Mouse (Mus musculus) forebrain, embryonic 10.5 days (tissue): ENCODE data around the gene Gm47841. TPM values are rescaled to one million over a fixed set of nuclear protein-coding genes. Genes with fewer than 3 reads are reported as not detected.

ENCODE experiments used
- DNase-seq: peaks from one replicate; pipeline ENCODE4 v3.0.0-alpha.2; 2017; ENCODE audit warnings: low spot score; ENCODE audit errors: extremely low spot score
- H3K27ac ChIP-seq: fragments of 300-500 bp; sonication (generic); 2 replicates; pipeline ENCODE4 v1.5.1; 2016; ENCODE audit warnings: mild to moderate bottlenecking
- H3K27me3 ChIP-seq: fragments of 300-500 bp; sonication (generic); 2 replicates; pipeline ENCODE4 v1.6.1; 2016; ENCODE audit warnings: mild to moderate bottlenecking; ENCODE audit not compliant: poor library complexity, severe bottlenecking
- H3K36me3 ChIP-seq: fragments of 300-500 bp; sonication (generic); replicated peaks from 2 replicates; pipeline ENCODE4 v1.6.1; 2016; ENCODE audit warnings: mild to moderate bottlenecking, moderate library complexity
- H3K4me1 ChIP-seq: fragments of 300-500 bp; sonication (generic); 2 replicates; pipeline ENCODE4 v1.6.1; 2016
- H3K4me3 ChIP-seq: fragments of 300-500 bp; sonication (generic); 2 replicates; pipeline ENCODE4 v1.5.1; 2016; ENCODE audit warnings: mild to moderate bottlenecking, moderate library complexity
- H3K9me3 ChIP-seq: fragments of 300-500 bp; sonication (generic); 2 replicates; pipeline ENCODE4 v1.6.1; 2016; ENCODE audit warnings: mild to moderate bottlenecking, moderate library complexity
- WGBS: fragments of 180-500 bp; shearing (Covaris S2); methylation state at CpG from one replicate; pipeline ENCODE4 v1.1.7; 2016; 5-methylcytosine and 5-hydroxymethylcytosine counted together
- polyA plus RNA-seq: library from polyadenylated mRNA; unstranded; fragments of >200 nt; fragmentation: Nextera tagmentation; extraction: Ambion mirVana; gene quantifications from 2 replicates; pipeline ENCODE4 v1.2.1, GENCODE M21; 2016

Gm47841 gene
- polyA plus RNA-seq, result not detected in 2 replicates

DNA sequence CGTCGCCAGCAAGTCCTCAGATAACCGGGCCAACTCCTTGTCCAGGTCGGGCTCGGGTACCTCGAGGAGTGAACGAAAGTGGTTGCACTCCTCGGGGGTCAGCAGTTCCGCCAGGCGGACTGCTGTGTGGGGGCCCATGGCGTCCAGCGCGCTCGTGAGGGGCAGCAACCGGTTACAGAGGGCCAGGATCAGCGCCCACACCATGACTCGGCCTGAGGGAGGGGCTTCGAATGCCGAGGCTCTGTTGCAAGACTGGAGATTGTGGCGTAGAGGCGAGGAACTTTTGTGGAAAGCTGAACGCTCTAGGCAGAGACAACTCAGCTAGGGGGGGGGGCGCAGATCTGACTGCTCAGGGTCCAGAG, at the start of gene Gm47841:
TSS of gene Gm47841 (minus strand) at position 204 of the 362 bp plus-strand sequence.
- under 1% methylated on average over 22 of the region's 23 CpGs for WGBS
- H3K36me3 ChIP-seq, result peaks cover 23% of the 10 kb centered on the region
- peaks cover 96% of the 10 kb centered on the region for H3K27me3 ChIP-seq
- peaks cover 39% of the 10 kb centered on the region for H3K4me1 ChIP-seq
- DNase-seq, result no peak
- no peaks in the 10 kb centered on the region for H3K9me3 ChIP-seq
- peak within 1 kb of the TSS; percentile 79 for H3K27ac ChIP-seq
- H3K4me3 ChIP-seq, result peak within 1 kb of the TSS; percentile 54

DNA sequence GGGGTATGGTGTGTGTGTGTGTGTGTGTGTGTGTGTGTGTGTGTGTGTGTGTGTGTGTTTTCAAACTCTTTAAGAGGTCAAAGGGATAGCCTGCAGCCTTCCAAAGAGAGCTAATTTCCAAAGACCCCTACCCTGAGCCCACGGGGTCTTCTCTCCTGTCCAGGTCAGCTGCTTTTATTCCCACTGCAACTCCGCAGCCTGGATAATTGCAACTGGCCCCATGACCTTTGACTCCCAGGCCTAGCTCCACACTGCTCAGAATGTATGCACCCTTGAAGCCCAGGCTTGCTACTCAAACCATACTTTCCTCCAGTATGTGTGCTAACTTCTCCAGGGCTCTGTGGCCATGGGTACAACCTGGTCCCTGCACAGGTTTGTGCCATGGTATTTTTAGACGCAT, 48.2 kb upstream of the Gm47841 start:
- H3K4me3 ChIP-seq, result no peak overlapping the region
- 46% methylated on average over 3 of the region's 3 CpGs for WGBS
- H3K36me3 ChIP-seq, result no peaks in the 10 kb centered on the region
- no peak for DNase-seq
- H3K27me3 ChIP-seq, result peaks cover 91% of the 10 kb centered on the region
- H3K4me1 ChIP-seq, result peaks cover 79% of the 10 kb centered on the region
- no peaks in the 10 kb centered on the region for H3K9me3 ChIP-seq
- H3K27ac ChIP-seq, result peak overlapping the region; percentile 76

DNA sequence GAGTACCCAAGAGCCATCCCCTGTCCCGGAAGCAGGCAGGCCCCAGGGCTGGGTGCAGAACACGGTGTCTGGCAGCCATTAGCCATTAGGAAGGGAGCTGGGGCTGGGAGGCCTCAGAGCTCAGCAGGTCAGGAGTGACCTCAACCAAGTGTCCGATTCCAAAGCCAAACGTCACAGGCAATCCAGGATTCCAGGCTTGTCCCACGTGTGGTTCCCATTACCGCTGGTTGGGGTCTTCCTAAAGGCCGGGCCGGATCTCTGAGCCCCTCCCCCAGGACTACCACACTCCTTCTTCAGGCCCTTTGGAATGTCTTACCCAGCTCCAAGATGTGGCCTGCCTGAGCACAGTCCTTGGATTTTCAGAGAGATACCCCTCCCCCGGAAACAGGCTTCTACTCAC, 47.8 kb upstream of the Gm47841 start:
- Histone ChIP-seq H3K27me3 (peaks cover 90% of the 10 kb centered on the region), H3K27ac (peak overlapping the region; percentile 76)
- DNase-seq, result peak; percentile 57

DNA sequence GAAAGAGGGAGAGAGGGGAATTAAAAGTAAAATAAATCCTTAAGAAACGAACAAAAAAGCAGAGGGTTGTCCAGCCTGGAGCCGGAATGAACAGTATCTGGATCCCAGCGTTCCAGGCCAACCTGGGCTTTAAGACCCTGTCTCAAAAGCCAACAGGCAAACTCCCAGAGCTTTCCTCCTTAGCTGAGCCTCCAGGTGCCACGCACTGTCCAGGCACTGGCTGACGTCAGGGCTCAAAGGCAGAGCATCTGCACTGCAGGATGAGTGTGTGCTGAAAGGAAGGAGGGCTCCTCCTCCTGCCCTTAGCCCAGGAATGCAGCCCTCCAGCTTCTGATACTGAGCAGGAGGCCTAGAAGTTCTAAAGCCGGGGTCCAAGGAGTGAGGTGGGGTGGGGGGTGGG, 46.8 kb upstream of the Gm47841 start:
- no peaks in the 10 kb centered on the region for H3K36me3 ChIP-seq
- peaks cover 91% of the 10 kb centered on the region for H3K27me3 ChIP-seq
- H3K4me1 ChIP-seq, result peaks cover 76% of the 10 kb centered on the region
- H3K4me3 ChIP-seq, result no peak overlapping the region
- no peaks in the 10 kb centered on the region for H3K9me3 ChIP-seq
- no peak for DNase-seq
- 37% methylated on average over 6 of the region's 6 CpGs for WGBS
- peak overlapping the region; percentile 76 for H3K27ac ChIP-seq

More for the DNA sequence above, 47.8 kb upstream of the Gm47841 start:
- Histone ChIP-seq H3K4me1 (peaks cover 79% of the 10 kb centered on the region), H3K36me3 (no peaks in the 10 kb centered on the region), H3K4me3 (peak overlapping the region; percentile 1; the same call in 1 of the 2 replicates), H3K9me3 (no peaks in the 10 kb centered on the region)
- WGBS, result 54% methylated on average over 9 of the region's 9 CpGs

DNA sequence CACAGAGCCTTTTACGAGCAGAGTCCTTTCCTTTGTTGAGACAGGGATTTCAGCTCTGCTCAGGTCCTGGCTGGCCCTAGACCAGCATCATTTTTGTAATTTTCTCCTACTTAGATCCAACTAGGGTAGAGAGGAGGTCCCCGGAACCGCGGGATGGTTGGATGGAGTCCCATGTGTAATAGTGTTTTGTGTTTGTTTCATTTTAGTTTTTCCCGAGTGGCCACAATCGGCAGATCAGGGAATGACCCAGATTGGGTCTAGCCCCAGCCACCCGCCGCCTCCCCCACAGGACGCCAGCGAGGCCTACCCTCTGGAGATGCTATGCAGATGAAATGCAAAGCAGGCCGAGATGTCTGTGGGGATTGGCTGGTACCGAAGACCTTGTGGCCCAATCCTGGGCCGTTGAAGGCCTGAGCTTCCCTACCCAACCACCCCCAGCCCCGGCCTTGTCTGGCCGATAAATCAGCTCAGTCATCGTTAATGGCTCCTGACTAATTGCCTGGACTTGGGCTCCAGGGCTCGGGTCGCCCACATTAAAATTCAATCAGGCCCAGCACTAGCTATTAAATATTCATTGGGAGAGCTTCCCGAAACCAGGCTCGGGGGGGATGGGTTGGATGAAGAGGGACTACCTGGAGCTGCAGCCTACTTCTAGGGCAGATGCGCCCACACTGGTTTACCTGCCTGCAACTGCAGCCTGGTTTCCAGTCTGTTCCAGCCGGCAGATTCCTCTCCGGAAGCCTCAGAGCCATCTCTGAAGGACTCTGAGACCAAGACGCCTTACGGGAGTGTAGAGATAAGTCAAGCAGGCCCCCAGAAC, 45.8 kb upstream of the Gm47841 start:
- 7% methylated on average over 25 of the region's 25 CpGs for WGBS
- H3K4me1 ChIP-seq, result peaks cover 76% of the 10 kb centered on the region
- no peaks in the 10 kb centered on the region for H3K9me3 ChIP-seq
- H3K4me3 ChIP-seq, result peak overlapping the region; percentile 32
- peak overlapping the region; percentile 76 for H3K27ac ChIP-seq
- peak; percentile 73 for DNase-seq
- H3K36me3 ChIP-seq, result no peaks in the 10 kb centered on the region
- peaks cover 81% of the 10 kb centered on the region for H3K27me3 ChIP-seq

DNA sequence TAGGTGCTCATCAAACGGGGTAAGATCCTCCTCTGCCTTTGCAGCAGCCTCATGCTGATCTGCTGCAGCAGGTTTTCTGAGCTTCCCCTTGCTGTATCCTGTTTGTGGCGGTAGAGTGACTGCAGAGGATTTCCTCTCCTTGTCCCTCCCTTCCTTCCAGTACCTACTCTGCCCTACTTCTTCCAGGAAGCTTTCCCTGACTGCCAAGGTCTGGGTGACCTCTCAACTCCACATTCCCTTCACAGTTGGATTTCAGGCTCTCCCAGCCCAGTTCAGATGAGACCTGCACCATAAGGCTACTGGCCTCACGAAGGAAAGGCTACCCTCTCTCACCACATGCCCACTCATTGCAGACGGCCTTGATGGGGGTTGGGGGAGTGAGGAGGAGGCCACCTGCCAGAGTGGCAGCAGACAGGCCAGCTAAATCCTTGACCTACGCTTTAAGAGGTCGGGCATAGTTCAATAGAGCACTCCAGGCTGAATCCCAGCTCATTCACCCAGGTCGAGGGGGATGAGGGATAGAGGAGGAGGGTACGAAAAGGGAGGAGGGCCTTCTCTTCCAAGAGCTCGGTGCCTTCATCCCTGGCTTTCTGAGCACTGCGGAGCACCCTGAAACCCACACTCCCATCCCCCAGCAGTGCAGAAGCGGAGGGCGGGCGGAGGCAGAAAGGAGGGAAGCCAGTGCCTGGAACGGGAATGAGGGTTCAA, 45.1 kb upstream of the Gm47841 start:
- DNase-seq, result peak; percentile 45
- no peaks in the 10 kb centered on the region for H3K36me3 ChIP-seq

DNA sequence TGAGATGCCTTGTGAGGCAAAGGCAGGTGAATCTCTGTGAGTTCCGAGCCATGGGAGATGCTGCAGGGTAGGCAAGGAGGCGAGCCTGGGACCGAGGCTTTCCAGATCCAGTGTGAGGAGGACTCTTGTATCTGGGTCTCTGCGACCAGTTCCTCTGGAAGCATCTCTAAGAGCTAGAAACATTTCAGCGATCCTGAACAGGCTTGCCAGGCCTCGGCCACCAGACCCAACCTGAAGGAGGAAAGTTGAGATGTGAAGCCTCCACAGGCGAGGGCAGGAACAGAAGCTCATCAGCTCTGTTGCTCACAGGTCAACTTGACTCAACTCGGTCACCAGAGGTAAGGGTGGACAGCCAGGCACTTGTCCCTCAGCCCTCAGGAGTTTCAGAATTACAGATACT, 44.4 kb upstream of the Gm47841 start:
- H3K4me1 ChIP-seq, result peaks cover 62% of the 10 kb centered on the region

More for the DNA sequence above, 45.1 kb upstream of the Gm47841 start:
- H3K27ac ChIP-seq, result peak overlapping the region; percentile 76
- 12% methylated on average over 14 of the region's 14 CpGs for WGBS
- H3K9me3 ChIP-seq, result no peaks in the 10 kb centered on the region
- H3K27me3 ChIP-seq, result peaks cover 74% of the 10 kb centered on the region
- peaks cover 69% of the 10 kb centered on the region for H3K4me1 ChIP-seq
- peak overlapping the region; percentile 32 for H3K4me3 ChIP-seq

DNA sequence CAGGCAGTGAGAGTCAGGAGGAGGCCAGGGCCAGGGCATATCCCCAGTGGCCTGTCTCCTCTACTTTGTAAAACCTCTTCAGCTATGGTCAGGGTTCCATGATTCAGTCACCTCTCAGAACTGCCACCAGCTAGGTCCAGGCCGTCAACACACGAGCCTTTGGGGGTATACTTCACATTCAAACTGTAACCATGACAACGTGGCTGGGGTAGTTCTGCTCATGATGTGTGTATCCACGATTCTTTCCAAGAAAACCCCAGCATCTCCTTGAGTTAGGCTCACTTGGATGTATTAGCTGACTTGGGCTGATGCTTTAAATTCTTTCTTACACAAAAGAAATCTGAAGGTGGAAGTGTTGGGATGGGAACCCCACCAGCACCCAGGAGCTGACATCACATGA, 41.1 kb upstream of the Gm47841 start:
- H3K27ac ChIP-seq, result no peak overlapping the region
- peaks cover 37% of the 10 kb centered on the region for H3K27me3 ChIP-seq
- H3K36me3 ChIP-seq, result no peaks in the 10 kb centered on the region
- no peak for DNase-seq
- WGBS, result 75% methylated on average over 4 of the region's 4 CpGs
- H3K4me3 ChIP-seq, result no peak overlapping the region
- no peaks in the 10 kb centered on the region for H3K9me3 ChIP-seq
- H3K4me1 ChIP-seq, result peaks cover 41% of the 10 kb centered on the region

More for the DNA sequence above, 44.4 kb upstream of the Gm47841 start:
- Histone ChIP-seq H3K4me3 (no peak overlapping the region), H3K27ac (peak overlapping the region; percentile 76), H3K36me3 (no peaks in the 10 kb centered on the region), H3K27me3 (peaks cover 66% of the 10 kb centered on the region), H3K9me3 (no peaks in the 10 kb centered on the region)
- 93% methylated on average over 8 of the region's 8 CpGs for WGBS
- DNase-seq, result no peak

DNA sequence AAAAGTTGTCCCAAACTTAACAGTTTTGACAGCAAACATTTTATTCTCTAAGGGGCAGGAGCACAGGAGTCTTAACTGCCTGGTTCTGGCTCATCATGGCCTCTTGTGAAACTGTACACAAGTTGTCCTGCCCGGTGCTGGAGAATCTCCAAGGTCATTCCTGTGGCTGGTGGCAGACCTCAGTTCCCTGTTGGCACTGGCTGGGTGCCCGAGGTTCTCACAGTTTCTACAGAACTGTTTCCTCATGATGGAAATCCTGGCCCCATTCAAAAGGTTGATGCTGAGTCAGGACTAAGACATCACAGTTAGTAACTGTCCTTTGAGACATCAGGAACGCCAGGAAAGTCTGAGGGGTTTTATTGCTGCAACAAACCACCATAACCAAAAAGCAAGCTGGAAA, 39.8 kb upstream of the Gm47841 start:
- H3K27me3 ChIP-seq, result peaks cover 30% of the 10 kb centered on the region
- no peaks in the 10 kb centered on the region for H3K36me3 ChIP-seq
- peaks cover 38% of the 10 kb centered on the region for H3K4me1 ChIP-seq
- no peak overlapping the region for H3K4me3 ChIP-seq
- H3K9me3 ChIP-seq, result no peaks in the 10 kb centered on the region
- no peak overlapping the region for H3K27ac ChIP-seq
- no peak for DNase-seq
- 85% methylated on average over 3 of the region's 3 CpGs for WGBS

DNA sequence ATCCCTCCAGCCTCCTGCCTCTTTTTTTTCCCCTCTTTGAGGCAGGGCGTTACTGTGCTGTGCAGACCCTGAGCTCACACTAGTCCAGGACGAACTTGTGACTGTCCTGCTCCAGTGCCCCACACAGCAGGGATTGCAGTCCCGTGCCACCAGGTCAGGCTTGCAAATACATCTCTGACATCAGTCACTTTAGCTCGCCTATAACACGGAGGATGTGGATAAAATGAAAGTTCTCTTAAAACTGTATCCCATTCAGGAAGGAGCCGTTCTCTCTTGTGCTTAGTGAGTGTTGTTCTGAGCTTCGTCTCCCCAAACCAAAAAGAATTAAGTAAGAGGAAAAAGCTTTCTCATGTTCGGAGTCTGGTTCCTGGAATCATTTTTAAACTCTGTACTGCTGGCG, 39.3 kb upstream of the Gm47841 start:
- no peaks in the 10 kb centered on the region for H3K9me3 ChIP-seq
- 77% methylated on average over 9 of the region's 9 CpGs for WGBS
- no peak for DNase-seq
- H3K27ac ChIP-seq, result no peak overlapping the region
- no peak overlapping the region for H3K4me3 ChIP-seq
- peaks cover 26% of the 10 kb centered on the region for H3K27me3 ChIP-seq
- no peaks in the 10 kb centered on the region for H3K36me3 ChIP-seq
- H3K4me1 ChIP-seq, result peaks cover 38% of the 10 kb centered on the region

DNA sequence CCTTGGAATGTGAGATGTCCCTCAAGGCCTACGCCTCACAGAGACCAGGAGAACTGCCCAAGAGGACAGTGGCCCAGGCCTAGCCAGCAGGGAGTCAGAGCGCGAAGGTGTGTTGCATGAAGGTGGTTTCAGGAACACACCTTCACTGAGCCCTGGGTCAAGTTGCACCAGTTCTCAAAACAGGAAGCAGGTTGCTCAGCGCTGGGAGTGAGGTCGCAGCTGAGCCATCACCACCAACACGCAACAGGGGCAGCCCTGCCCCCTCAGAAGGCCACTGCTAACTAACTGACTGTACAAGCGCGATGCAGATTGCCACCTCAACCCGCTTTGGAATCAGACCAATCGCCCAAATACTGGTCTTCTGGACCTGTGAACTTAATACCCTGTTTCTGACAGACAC, 37.3 kb upstream of the Gm47841 start:
- H3K9me3 ChIP-seq, result no peaks in the 10 kb centered on the region
- DNase-seq, result no peak
- H3K27ac ChIP-seq, result no peak overlapping the region; the same call in 1 of the 2 replicates
- WGBS, result 75% methylated on average over 10 of the region's 10 CpGs
- H3K4me3 ChIP-seq, result no peak overlapping the region
- H3K4me1 ChIP-seq, result peaks cover 56% of the 10 kb centered on the region
- H3K27me3 ChIP-seq, result peaks cover 27% of the 10 kb centered on the region
- no peaks in the 10 kb centered on the region for H3K36me3 ChIP-seq

DNA sequence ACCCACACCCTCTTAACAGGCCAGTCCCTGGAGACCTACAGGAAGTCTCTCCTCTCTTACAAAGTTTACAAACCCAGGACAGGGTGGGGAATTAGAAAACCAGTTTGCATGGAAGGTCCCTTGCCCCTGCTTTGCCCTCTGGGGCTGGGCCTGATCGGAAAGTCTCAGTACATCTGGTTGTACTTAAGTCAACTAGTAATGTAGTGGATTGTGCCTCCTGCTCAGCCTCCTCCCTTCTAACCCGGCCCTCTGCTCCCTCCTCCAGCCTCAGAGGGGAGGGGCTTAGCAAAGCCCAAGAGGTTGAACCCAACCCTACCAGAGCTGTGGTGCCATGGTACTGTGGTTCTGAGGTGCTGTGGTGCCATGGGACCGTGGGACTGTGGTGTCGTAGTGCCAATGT, 35.0 kb upstream of the Gm47841 start:
- 56% methylated on average over 4 of the region's 4 CpGs for WGBS
- Histone ChIP-seq H3K27ac (peak overlapping the region; percentile 71), H3K27me3 (peaks cover 26% of the 10 kb centered on the region), H3K9me3 (no peaks in the 10 kb centered on the region), H3K4me1 (peaks cover 68% of the 10 kb centered on the region), H3K36me3 (no peaks in the 10 kb centered on the region), H3K4me3 (no peak overlapping the region)
- no peak for DNase-seq

DNA sequence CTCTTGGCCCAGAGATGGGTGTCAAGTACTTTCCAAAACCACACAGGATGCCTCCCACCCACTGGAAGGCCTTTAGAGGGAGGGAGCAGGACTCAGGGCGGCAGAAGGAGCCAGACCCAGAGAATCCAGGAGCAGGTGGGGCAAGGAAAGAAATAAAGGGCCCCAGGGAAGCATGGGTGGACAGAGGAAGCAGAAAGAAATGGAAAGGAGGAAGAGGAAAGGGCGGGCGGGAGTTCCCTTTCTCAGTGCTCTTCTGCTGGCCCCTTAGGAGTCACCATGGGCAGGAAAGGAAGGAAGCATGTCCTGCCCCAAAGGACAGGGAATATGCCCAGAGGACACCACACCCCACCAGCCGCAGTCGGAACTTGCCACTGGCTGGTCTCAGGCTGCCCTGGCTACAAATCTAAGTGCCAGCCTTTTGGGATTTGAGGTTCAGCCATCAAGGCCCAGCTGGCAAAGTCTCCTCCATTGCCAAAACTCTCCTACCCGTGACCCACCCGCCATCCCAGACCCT, 33.9 kb upstream of the Gm47841 start:
- peak overlapping the region; percentile 71 for H3K27ac ChIP-seq
- no peaks in the 10 kb centered on the region for H3K36me3 ChIP-seq
- peaks cover 76% of the 10 kb centered on the region for H3K4me1 ChIP-seq
- no peak overlapping the region for H3K4me3 ChIP-seq
- peaks cover 23% of the 10 kb centered on the region for H3K27me3 ChIP-seq
- 78% methylated on average over 7 of the region's 7 CpGs for WGBS
- H3K9me3 ChIP-seq, result no peaks in the 10 kb centered on the region
- DNase-seq, result no peak
